Mouse (Mus musculus): ENCODE data around the gene Apbb2.
A peak's percentile ranks its signal among the peaks of the same experiment; 100 is the strongest.

Gene Apbb2

DNA sequence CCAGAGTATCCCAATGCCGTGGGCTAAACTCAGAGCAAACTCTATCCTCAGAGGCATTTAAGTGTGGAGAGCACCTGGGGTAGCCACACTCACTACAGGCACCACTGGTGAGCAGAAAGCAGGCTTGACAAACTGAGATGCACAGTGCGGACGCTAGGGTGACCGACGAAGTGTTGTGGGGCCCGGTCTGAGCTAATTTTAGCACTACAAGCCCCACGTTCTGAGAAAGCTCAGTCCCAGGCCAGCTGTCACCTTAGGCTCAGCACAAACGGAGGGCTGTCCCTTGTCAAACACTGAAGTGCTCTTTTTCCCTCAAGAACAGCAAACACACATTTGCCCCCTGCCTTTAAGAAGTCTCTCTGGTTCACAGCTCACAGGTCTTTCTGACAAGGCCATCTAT is 201.3 kb downstream of the Apbb2 start:
- DNase-seq (ENCODE audit: low read depth, low spot score), result no peak

DNA sequence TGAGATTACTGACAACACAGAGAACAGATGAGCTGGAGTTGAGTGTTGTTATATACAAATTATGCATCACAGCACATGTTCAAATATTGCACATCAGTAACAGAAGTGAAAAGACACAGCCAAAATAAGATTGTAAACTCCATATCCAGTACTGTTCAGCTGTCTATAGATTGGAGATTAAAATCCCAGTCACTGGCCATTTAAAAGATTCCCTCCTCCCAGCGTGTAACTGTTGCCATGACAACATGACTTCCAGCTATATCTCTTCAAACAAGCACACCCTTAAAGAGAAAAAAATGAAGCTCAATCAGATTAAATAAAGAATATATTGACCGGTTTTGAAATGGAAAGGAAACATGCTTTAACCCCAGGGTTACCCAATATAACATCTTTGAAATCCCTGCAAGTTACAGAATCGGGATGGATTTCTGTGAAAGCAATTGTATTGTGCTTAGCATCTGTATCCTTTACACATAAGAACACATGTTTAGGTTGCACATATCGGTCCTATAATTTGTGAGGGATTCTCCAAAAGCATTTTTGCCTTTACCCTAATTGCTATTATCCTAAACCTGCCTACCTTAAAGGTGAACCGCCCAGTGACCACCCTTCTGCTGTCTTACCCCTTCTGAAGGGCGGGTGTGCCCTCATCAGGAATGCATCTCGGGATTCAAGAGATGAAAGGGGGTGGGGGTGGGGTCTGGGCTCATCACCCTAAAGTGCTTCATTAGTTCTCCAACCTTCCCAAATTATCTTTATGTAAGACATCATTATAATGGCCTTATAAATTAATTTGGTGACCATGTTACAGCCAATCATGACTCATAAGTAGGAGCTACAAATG is 202.7 kb downstream of the Apbb2 start:
- no peak for DNase-seq (ENCODE audit: low read depth, low spot score)

DNA sequence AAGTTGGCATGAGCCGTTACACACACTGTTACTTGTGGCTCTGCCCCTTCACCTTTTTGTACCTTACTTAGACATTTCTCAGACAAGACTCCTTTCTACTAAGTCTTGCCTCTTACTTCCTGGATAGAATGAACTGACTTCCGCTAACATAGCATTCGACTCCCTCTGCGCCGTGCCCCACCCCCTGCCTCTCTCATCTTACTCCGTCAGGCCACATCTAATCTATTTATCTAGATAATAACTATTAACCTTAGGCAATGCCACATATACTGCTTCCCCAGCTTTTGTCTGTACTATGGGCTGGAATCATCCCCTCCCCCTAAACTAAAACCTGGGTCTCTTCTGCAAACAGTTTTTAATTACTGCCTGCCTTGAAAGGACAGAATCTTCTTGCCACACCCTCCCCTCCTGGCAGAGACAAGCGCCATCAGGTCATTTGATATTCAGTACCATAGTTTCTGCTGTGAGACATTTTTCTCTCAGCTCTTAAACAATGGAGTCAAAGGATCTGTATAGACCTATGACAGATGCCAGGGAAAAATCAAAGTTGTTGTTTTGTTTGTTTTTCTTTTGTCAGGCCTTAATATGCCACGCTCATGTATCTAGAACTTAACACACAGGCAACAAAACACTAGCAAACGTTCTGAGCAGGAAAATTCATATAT is 203.4 kb downstream of the Apbb2 start:
- DNase-seq (ENCODE audit: low read depth, low spot score), result no peak

GRCm38 (mm10) chr5:66413402-66413801 is 205.2 kb downstream of the Apbb2 start:
- no peak for DNase-seq (ENCODE audit: low read depth, low spot score)

- DNase-seq (ENCODE audit: low read depth, low spot score), result no peak
Measured at GRCm38 (mm10) chr5:66412821-66413220, 205.8 kb downstream of the Apbb2 start.

DNA sequence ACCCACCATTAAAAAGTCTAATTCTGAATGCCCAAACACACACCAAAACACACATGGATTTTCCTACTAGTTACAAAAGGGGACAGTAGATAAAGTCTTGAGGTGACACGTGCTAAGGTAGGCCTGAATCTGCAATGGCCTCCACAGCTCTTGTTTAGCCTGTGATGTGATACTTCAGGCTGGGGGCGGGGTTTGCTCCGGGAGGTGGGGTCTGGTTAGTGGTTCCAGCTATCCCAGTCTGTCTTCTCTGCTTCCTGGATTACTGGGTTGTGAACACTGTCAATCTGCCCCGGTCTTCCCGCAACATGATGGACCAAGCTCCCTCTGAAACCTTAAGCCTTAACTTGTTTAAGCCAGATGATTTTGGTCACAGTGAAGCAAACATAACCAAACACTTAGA is 210.0 kb downstream of the Apbb2 start:
- no peak for DNase-seq (ENCODE audit: low read depth, low spot score)

GRCm38 (mm10) chr5:66407948-66408347 is 210.6 kb downstream of the Apbb2 start:
- DNase-seq (ENCODE audit: low read depth, low spot score), result no peak

GRCm38 (mm10) chr5:66406431-66406830 is 212.2 kb downstream of the Apbb2 start:
- no peak for DNase-seq (ENCODE audit: low read depth, low spot score)

DNA sequence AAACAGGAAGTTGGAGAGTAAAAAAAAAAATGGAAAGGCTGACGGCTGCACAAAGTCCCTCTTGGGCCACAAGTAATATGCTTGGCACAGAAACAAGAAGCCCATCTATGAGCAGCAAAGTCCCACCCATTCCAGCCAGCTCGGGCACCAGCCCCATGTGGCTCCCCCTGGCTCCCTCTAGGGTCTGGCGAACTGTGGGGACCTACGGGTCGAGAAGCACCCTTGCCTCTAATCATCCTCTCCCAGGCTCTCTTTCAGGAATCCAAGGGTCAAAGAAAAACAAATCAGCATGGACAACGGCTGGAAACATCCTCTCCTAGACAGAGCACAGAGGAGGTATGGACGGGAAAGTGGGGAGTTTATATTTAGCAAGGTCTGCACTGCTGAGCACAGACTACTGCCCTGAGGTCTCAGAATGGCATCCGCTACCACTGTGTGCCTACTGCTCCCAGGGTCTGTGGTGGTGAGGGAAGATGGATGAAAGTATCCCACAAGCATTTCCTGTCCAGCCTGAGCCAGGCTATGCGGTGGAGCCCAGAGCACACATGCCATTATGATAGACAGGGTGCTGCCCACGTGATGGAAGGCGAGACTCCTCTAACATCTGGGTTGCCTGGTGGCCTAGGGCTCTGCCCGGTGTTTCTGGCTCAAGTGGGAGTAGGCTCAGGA is 212.7 kb downstream of the Apbb2 start:
- DNase-seq (ENCODE audit: low read depth, low spot score), result no peak

- DNase-seq (ENCODE audit: low read depth, low spot score), result no peak
Measured at GRCm38 (mm10) chr5:66405305-66405704, 213.3 kb downstream of the Apbb2 start.

GRCm38 (mm10) chr5:66400563-66400962 is 218.0 kb downstream of the Apbb2 start:
- DNase-seq (ENCODE audit: low read depth, low spot score), result no peak

- DNase-seq (ENCODE audit: low read depth, low spot score), result no peak
Measured at GRCm38 (mm10) chr5:66399264-66399620, 219.3 kb downstream of the Apbb2 start.

DNA sequence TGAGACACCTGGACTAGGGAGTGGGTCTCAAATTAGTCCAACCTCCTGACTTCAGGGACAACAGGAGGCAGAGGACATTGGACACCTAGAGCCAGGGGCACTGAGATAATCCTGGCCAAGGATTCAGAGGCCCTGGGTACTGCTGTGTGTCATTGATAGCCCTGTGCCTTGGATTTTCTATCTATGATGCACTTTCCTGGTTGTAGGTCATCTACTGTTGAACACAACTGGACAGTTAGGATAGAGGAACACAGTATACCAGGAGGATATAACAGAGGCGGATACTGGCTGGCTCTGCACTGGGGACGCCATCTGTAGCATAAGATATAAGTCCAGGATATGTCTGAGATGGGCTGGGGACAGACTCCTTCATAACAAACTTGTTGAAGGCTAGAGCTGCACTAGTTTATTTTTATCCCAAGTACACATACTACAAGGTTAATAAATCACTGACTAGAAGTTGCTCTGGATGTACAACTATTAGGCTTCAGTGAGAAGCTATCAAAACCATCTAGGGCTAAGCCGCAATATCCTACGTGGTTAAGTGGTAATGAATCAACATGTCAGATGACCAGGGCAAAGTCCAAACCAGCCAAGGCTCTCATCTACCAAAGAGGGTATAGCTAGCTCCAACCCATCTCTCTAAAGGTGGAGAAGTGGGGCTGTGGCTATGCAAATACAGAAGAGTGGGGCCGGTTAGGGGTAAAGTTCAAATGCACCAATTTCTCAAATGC is 219.9 kb downstream of the Apbb2 start:
- no peak for DNase-seq (ENCODE audit: low read depth, low spot score)

DNA sequence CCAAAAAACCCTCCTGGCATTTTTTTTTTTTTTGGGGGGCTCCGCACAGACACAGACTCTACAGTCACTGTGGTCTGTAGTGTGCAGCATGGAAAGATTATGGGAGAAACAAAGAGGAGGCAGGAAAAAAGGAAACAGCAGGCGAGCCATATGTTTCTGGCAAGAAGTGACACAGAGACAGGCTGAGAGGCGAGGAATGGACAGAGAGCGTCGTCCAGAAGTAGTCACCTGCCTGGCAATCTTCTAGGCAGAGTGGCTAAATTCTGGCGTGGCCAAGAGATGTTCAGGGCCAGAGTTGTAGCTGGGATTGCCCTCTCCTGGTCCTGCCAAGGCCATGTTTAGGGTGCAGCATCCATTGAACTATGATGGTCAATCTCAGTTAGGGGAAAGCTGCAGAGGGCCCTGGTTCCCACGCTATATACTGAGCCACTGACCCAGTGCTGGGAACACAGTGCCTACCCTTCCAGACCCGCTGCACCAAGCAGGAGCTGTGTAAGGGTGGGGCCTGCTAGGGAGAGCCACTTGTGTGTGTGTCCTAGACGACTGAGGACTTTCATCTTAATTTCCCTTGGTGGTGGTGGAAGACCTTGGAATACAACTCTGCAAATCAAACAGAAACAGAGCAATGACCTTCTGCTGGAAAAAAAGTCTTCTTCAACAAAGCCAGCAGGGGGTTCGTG is 224.7 kb downstream of the Apbb2 start:
- no peak for DNase-seq (ENCODE audit: low read depth, low spot score)

DNA sequence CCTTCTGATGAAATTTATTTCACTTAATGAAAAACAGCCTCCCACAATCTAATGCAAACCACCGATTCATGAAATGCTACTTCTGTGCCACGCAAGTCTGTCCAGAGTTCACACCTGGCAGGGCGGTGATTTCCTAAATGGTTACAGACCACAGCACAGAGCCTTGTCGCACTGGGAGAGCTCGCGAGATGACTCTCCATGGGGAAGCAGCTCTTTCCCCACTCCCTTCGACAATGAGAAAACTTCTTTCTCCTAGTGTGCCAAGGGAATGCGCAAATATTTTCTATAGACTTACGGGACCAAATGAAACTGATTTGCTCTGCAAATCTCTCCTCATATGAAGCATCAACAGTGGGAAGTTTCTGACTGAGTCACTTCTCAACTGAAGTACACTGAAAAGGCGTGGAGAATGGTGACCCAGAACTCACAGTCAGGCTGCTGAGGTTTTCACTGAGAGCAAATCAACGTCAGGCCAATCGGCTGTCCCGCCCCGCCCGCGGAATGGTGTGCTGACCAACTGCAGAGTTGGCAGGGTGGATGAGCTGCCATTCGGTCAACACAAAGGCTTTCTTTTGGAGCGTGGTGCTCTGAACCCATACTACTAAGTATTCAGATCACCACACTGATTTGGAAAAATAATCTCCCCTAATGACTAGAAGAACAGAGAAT is 225.6 kb downstream of the Apbb2 start:
- no peak for DNase-seq (ENCODE audit: low read depth, low spot score)

- DNase-seq (ENCODE audit: low read depth, low spot score), result no peak
Measured at GRCm38 (mm10) chr5:66391771-66392170, 226.8 kb downstream of the Apbb2 start.

DNA sequence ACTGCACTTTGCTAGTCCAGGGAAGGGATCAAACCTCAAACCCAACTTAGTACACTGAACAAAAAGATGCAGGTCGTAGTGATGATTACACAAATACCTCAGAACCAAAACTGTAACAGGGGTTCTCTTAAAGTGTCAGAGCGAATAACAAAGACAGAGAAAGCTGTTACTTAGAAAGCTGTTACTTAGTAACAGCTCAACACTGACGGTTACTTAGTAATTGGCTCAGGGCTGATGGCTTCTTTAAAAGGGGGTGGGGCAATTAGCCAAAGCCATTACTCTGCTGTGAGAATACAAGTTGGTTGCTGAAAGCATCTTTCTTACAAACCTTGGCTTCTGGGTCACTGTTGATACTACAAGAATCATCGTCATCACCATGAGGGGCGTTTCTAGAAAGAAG is 227.3 kb downstream of the Apbb2 start:
- no peak for DNase-seq (ENCODE audit: low read depth, low spot score)

DNA sequence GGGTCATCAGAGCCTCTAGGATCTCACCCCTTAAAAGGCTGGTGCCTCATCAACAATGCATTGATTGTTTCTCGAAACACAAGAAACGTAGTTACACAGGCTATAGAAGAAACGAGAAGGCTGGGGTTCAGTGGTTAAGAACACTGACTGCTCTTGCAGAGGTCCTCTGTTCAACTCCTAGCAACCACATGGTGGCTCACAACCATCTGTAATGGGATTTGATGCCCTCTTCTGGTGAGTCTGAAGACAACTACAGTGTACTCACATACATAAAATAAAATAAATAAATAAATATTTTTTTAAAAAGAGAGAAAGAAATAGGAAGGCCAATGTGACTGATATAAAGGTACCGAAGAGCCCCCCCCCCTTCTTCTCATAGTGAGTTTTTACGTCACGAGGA is 228.0 kb downstream of the Apbb2 start:
- DNase-seq (ENCODE audit: low read depth, low spot score), result no peak

DNA sequence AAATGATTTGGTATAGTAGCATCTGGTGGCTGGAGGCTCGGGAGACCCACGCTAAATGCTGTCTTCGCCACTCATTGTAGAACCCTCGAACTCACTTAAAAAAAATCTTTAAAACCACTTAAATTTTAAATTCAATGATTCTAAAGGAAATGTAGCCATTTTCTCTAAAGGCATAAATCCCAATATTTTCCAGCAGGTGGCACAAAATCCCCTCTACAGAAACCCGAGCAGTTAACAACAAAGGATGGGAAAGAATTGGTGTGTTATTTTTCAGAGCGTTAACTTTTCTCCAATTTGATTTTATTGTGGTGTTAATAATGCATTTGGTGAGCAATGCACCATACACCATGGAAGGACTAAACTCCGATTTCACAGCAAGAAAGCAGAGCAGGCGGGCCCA is 231.1 kb downstream of the Apbb2 start:
- DNase-seq (ENCODE audit: low read depth, low spot score), result no peak

- peak; percentile 55 for DNase-seq (ENCODE audit: low read depth, low spot score)
Measured at GRCm38 (mm10) chr5:66385636-66386035, 232.9 kb downstream of the Apbb2 start.

Data from mesoderm, embryonic 11.5 days (tissue).